Mouse (Mus musculus) limb, embryonic 13.5 days (tissue): Measurements from ENCODE around the gene Dmkn. TPM values are rescaled to one million over a fixed set of nuclear protein-coding genes. Genes with fewer than 3 reads are reported as not detected.

ENCODE experiments used
- ATAC-seq: fragments of 200-750 bp; cut with Nextera tagmentation; 2 replicates; pipeline ENCODE4 v1.8.0; 2017; ENCODE audit warnings: low read depth, moderate number of reproducible peaks, moderate TSS enrichment; ENCODE audit not compliant: low FRiP score
- H3K27ac ChIP-seq: fragments of 300-500 bp; sonication (generic); 2 replicates; pipeline ENCODE4 v1.5.1; 2015; ENCODE audit warnings: inconsistent platforms, mild to moderate bottlenecking, moderate library complexity
- H3K27me3 ChIP-seq: fragments of 300-500 bp; sonication (generic); 2 replicates; pipeline ENCODE4 v1.6.1; 2015; ENCODE audit warnings: mild to moderate bottlenecking, inconsistent platforms
- H3K36me3 ChIP-seq: fragments of 300-500 bp; sonication (generic); 2 replicates; pipeline ENCODE4 v1.6.1; 2015; ENCODE audit warnings: inconsistent platforms, mild to moderate bottlenecking, moderate library complexity
- H3K4me1 ChIP-seq: fragments of 300-500 bp; sonication (generic); 2 replicates; pipeline ENCODE4 v1.6.1; 2015; ENCODE audit warnings: inconsistent platforms
- H3K4me2 ChIP-seq: fragments of 300-500 bp; sonication (generic); replicated peaks from 2 replicates; pipeline ENCODE4 v1.6.1; 2015; ENCODE audit warnings: inconsistent platforms, mild to moderate bottlenecking, moderate library complexity
- H3K4me3 ChIP-seq: fragments of 300-500 bp; sonication (generic); 2 replicates; pipeline ENCODE4 v1.5.1; 2015; ENCODE audit warnings: moderate library complexity, mild to moderate bottlenecking, inconsistent platforms
- H3K9ac ChIP-seq: fragments of 300-500 bp; sonication (generic); 2 replicates; pipeline ENCODE4 v1.6.1; 2015; ENCODE audit warnings: mild to moderate bottlenecking, inconsistent platforms
- H3K9me3 ChIP-seq: fragments of 300-500 bp; sonication (generic); 2 replicates; pipeline ENCODE4 v1.6.1; 2016; ENCODE audit warnings: inconsistent platforms
- whole genome bisulfite sequencing: fragments of 180-500 bp; shearing (Covaris S2); methylation state at CpG from one replicate; pipeline ENCODE4 v1.1.7; 2015; 5-methylcytosine and 5-hydroxymethylcytosine counted together
- polyA plus RNA-seq: library from polyadenylated mRNA; unstranded; fragments of >200 nt; fragmentation: Nextera tagmentation; extraction: Ambion mirVana; gene quantifications from 2 replicates; pipeline ENCODE4 v1.2.1, GENCODE M21; 2015

The Dmkn gene
- polyA plus RNA-seq, 1 experiment from 2014 or later, result 7.3 TPM

- no peak overlapping the region for H3K9ac ChIP-seq
- no peak overlapping the region for H3K4me3 ChIP-seq
- 82% methylated on average over 9 of the region's 9 CpGs for WGBS
- no peak overlapping the region for H3K27ac ChIP-seq
- H3K4me2 ChIP-seq, result no peak overlapping the region
- H3K27me3 ChIP-seq, result no peaks in the 10 kb centered on the region
- H3K36me3 ChIP-seq, result no peaks in the 10 kb centered on the region
- ATAC-seq, result no peak
- no peaks in the 10 kb centered on the region for H3K4me1 ChIP-seq
- H3K9me3 ChIP-seq, result no peaks in the 10 kb centered on the region
Observed at GRCm38 (mm10) chr7:30776104-30776503, 12.5 kb downstream of the Dmkn start.

GRCm38 (mm10) chr7:30777081-30777579 is 13.6 kb downstream of the Dmkn start:
- H3K27ac ChIP-seq, result no peak overlapping the region
- H3K36me3 ChIP-seq, result no peaks in the 10 kb centered on the region
- no peaks in the 10 kb centered on the region for H3K9me3 ChIP-seq
- no peak overlapping the region for H3K9ac ChIP-seq
- no peaks in the 10 kb centered on the region for H3K4me1 ChIP-seq
- H3K4me2 ChIP-seq, result no peak overlapping the region
- H3K4me3 ChIP-seq, result no peak overlapping the region
- ATAC-seq, result no peak
- WGBS, result 61% methylated on average over 7 of the region's 7 CpGs
- no peaks in the 10 kb centered on the region for H3K27me3 ChIP-seq

GRCm38 (mm10) chr7:30777911-30778310 is 14.4 kb downstream of the Dmkn start:
- Histone ChIP-seq H3K4me2 (no peak overlapping the region), H3K4me3 (no peak overlapping the region), H3K36me3 (no peaks in the 10 kb centered on the region), H3K9ac (no peak overlapping the region), H3K27me3 (no peaks in the 10 kb centered on the region), H3K4me1 (no peaks in the 10 kb centered on the region), H3K9me3 (no peaks in the 10 kb centered on the region), H3K27ac (no peak overlapping the region)
- ATAC-seq, result no peak
- WGBS, result 75% methylated on average over 1 of the region's 1 CpGs

GRCm38 (mm10) chr7:30781792-30782191 is 18.2 kb downstream of the Dmkn start:
- H3K9me3 ChIP-seq, result no peaks in the 10 kb centered on the region
- H3K4me3 ChIP-seq, result no peak overlapping the region
- H3K27ac ChIP-seq, result no peak overlapping the region
- WGBS, result 76% methylated on average over 4 of the region's 4 CpGs
- H3K36me3 ChIP-seq, result no peaks in the 10 kb centered on the region
- peaks cover 4% of the 10 kb centered on the region; the same call in 1 of the 2 replicates for H3K27me3 ChIP-seq
- H3K9ac ChIP-seq, result no peak overlapping the region
- no peak for ATAC-seq
- no peak overlapping the region for H3K4me2 ChIP-seq
- H3K4me1 ChIP-seq, result no peaks in the 10 kb centered on the region

GRCm38 (mm10) chr7:30782658-30783057 is 19.1 kb downstream of the Dmkn start:
- peaks cover 8% of the 10 kb centered on the region; the same call in 1 of the 2 replicates for H3K27me3 ChIP-seq
- no peak overlapping the region for H3K27ac ChIP-seq
- H3K36me3 ChIP-seq, result no peaks in the 10 kb centered on the region
- no peak overlapping the region for H3K4me3 ChIP-seq
- no peaks in the 10 kb centered on the region for H3K4me1 ChIP-seq
- H3K4me2 ChIP-seq, result no peak overlapping the region
- WGBS, result 73% methylated on average over 3 of the region's 3 CpGs
- no peak overlapping the region for H3K9ac ChIP-seq
- ATAC-seq, result no peak
- no peaks in the 10 kb centered on the region for H3K9me3 ChIP-seq

GRCm38 (mm10) chr7:30785154-30785553 is 21.6 kb downstream of the Dmkn start:
- Histone ChIP-seq H3K27me3 (peaks cover 14% of the 10 kb centered on the region; the same call in 1 of the 2 replicates), H3K9me3 (no peaks in the 10 kb centered on the region), H3K36me3 (no peaks in the 10 kb centered on the region), H3K9ac (no peak overlapping the region), H3K4me2 (no peak overlapping the region), H3K4me3 (no peak overlapping the region), H3K27ac (no peak overlapping the region), H3K4me1 (no peaks in the 10 kb centered on the region)
- 62% methylated on average over 1 of the region's 1 CpGs for WGBS
- no peak for ATAC-seq

GRCm38 (mm10) chr7:30785721-30786546 is 22.4 kb downstream of the Dmkn start:
- Histone ChIP-seq H3K36me3 (no peaks in the 10 kb centered on the region), H3K27ac (no peak overlapping the region), H3K4me2 (no peak overlapping the region), H3K4me3 (no peak overlapping the region), H3K9me3 (no peaks in the 10 kb centered on the region), H3K27me3 (peaks cover 14% of the 10 kb centered on the region; the same call in 1 of the 2 replicates), H3K9ac (no peak overlapping the region), H3K4me1 (no peaks in the 10 kb centered on the region)
- no peak for ATAC-seq
- WGBS, result 64% methylated on average over 13 of the region's 13 CpGs

GRCm38 (mm10) chr7:30787377-30788022 is 23.9 kb downstream of the Dmkn start, which contains the start of gene Krtdap:
Gene Krtdap, plus strand, starts transcription at chr7:30787896.
- Histone ChIP-seq H3K36me3 (no peaks in the 10 kb centered on the region), H3K27ac (no peak within 1 kb of the TSS), H3K4me2 (no peak within 1 kb of the TSS), H3K9ac (no peak within 1 kb of the TSS), H3K4me1 (no peaks in the 10 kb centered on the region), H3K9me3 (no peaks in the 10 kb centered on the region), H3K4me3 (no peak within 1 kb of the TSS), H3K27me3 (peaks cover 14% of the 10 kb centered on the region; the same call in 1 of the 2 replicates)
- WGBS, result 49% methylated on average over 15 of the region's 15 CpGs
- no peak for ATAC-seq

- H3K9ac ChIP-seq, result no peak overlapping the region
- no peaks in the 10 kb centered on the region for H3K4me1 ChIP-seq
- H3K27ac ChIP-seq, result no peak overlapping the region
- WGBS, result 85% methylated on average over 10 of the region's 10 CpGs
- H3K36me3 ChIP-seq, result no peaks in the 10 kb centered on the region
- peaks cover 14% of the 10 kb centered on the region; the same call in 1 of the 2 replicates for H3K27me3 ChIP-seq
- no peak for ATAC-seq
- no peaks in the 10 kb centered on the region for H3K9me3 ChIP-seq
- no peak overlapping the region for H3K4me2 ChIP-seq
- H3K4me3 ChIP-seq, result no peak overlapping the region
Observed at GRCm38 (mm10) chr7:30790141-30790540, 26.6 kb downstream of the Dmkn start.

GRCm38 (mm10) chr7:30791921-30792320 is 28.4 kb downstream of the Dmkn start:
- H3K9ac ChIP-seq, result no peak overlapping the region
- H3K4me1 ChIP-seq, result no peaks in the 10 kb centered on the region
- WGBS, result 22% methylated on average over 9 of the region's 9 CpGs
- H3K36me3 ChIP-seq, result no peaks in the 10 kb centered on the region
- ATAC-seq, result no peak
- no peak overlapping the region for H3K4me2 ChIP-seq
- H3K4me3 ChIP-seq, result no peak overlapping the region
- no peak overlapping the region for H3K27ac ChIP-seq
- H3K27me3 ChIP-seq, result peaks cover 10% of the 10 kb centered on the region; the same call in 1 of the 2 replicates
- H3K9me3 ChIP-seq, result no peaks in the 10 kb centered on the region

- Histone ChIP-seq H3K4me1 (no peaks in the 10 kb centered on the region), H3K9me3 (0 out of 2 replicates have a peak, but pooled peaks cover under 1% of the 10 kb centered on the region)
Observed at GRCm38 (mm10) chr7:30794921-30795320, 31.4 kb downstream of the Dmkn start.

GRCm38 (mm10) chr7:30796790-30797189 is 33.2 kb downstream of the Dmkn start:
- Histone ChIP-seq H3K4me2 (no peak overlapping the region), H3K36me3 (no peaks in the 10 kb centered on the region), H3K9me3 (peaks cover 8% of the 10 kb centered on the region; the same call in 1 of the 2 replicates), H3K27me3 (no peaks in the 10 kb centered on the region), H3K27ac (no peak overlapping the region), H3K4me1 (no peaks in the 10 kb centered on the region), H3K4me3 (no peak overlapping the region), H3K9ac (no peak overlapping the region)
- ATAC-seq, result no peak
- WGBS, result 88% methylated on average over 1 of the region's 1 CpGs

More at GRCm38 (mm10) chr7:30794921-30795320, 31.4 kb downstream of the Dmkn start:
- H3K36me3 ChIP-seq, result no peaks in the 10 kb centered on the region
- no peak overlapping the region for H3K9ac ChIP-seq
- no peaks in the 10 kb centered on the region for H3K27me3 ChIP-seq
- no peak overlapping the region for H3K4me3 ChIP-seq
- ATAC-seq, result no peak
- no peak overlapping the region for H3K27ac ChIP-seq
- no peak overlapping the region for H3K4me2 ChIP-seq
